Mouse (Mus musculus) kidney, adult 9 months (tissue): ENCODE measurements around the gene Cald1.

Experiments
- DNase-seq: peaks from one replicate; pipeline ENCODE4 v3.0.0; 2022

Gene Cald1

DNA sequence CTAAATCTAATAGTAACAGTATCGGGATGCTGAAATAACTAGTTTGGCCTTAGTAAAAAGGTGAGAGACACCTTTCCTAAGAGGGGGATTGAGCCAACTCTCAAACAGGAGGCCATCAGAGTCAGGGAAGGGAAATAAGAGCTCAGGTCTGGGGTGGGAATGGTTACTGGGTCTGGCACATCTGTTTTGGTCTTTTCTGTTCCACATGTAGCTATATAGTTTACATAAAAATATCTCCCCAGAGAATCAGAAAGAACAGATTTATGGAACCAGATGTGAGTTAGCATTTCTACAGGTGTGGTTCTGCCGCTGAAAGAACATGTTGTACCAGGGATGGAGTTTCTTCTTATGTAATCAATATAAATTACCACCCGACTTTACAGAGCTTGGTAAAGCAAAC, 17.1 kb downstream of the Cald1 start:
- no peak for DNase-seq

DNA sequence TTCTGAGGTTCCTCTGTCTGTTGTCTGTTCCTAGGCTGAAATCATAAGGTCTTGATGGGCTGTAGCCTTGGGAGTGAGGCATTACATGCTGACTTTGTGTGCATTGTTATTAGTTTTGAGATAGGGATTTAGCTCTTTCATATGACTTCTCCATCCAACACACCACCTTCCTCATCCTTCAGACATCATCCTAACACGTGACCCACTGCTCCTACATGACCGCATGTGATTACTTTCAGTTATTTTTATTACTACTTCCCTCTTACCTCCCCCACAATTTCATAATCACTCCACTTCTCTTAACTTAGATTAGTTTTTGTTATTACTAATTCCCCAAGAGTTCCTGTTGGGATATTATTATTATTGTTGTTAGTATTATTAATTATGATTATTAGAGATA, 21.2 kb downstream of the Cald1 start:
- DNase-seq: no peak

DNA sequence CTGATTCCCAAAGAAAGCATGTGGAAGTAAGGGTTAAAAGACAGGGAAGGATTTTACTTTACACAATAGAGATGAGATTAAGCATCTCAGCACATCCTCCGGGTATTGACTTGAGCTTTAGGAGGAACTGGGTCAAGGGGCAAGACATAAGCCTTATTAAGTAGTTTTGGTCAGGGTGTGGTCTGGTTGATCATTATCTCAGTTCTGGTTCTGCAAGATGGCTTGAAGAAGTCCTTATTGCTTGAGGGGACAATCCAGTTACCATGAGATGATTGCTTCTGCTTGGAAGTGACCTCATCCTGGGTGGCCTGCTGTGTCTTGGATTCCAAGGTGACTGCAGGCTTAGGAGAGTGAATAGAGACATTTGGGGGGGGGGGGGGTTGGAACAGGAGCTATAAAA, 21.9 kb downstream of the Cald1 start:
- DNase-seq: no peak

DNA sequence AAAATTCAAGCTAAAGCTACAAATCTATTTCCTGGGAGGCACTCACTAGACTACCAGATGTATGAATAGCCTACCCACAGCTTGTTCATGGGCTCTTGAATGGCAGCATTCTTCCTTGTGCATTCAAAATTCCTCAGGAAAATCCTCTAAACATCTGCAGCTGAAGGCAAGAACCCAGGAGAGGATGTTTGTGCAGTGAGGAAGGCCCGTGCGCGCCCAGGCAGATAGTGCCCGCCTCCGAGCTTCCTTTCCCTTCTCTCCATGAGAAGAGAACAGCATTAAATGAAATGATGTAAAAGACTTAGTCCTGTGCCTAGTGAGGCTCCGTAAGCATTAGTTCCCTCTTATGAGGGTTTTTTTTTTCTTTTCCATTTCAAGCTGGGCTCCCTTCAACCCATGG, 24.6 kb downstream of the Cald1 start:
- no peak for DNase-seq

DNA sequence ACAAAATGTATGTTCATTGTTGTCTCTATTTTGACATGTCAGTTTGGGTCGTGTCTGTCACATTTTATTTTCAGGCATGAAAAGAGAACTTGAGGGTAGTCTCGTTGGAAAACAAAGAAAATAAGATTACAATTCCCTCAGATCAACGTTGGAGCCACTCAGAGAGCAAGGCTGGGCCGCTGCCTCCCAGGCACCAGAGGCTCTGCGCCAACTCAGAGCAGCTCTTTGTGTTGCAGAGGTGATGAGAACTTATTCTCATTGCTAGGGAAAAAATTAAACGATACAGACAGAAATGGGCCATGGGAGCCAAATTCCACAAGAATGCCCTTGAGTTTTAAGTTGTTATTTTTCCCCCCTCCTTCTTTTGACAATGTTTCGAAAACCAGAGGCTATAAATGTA, 25.0 kb downstream of the Cald1 start:
- DNase-seq: no peak

DNA sequence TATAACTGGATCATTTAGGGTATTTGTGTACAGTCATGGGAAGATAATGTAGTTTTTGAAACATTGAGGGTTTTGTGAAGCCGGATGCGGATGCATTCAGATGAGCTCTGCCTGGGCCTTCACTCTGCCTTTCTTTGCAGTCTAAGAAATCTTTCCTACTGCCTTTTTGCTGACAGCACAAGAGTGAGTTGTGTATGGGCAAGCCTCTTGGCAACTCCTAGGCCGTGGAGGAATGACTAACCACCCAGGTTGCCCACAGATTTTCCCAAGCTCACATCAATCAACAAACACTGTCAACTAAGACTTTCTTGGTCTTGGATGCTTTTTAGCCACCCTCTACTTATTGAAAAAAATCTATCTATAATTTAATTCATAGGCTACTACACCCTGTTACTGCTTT, 26.2 kb downstream of the Cald1 start:
- no peak for DNase-seq

DNA sequence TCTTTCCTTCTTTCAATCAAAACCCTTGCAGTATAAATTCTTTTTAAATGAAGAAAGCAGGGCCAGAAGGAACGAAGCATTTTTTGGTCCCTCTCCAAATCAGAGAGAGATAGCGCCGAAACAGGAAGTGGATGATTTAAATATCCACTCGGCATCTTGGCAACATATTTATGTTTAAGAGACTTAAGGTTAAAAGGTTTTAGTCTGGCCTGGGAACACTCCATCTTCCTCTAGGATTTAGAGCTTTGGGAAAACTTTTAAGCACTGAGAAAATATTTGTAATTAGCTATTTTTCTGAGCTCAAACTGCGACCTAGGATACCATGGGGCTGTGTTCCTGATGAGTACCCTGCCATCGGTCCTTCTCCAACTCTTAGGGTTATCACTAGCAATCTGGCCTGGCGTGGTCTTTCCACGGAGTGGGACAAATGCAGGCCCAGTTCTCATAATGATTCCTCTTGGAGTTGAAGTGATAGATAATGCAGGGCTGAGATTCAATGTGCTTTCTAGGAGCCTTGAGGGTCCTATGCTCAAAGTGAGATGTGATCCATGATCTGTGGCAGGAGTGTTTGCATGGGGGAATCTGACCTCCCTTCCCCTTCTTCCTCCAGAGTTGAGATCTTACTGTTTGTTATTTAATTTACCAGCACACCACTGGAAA, 28.4 kb downstream of the Cald1 start:
- DNase-seq: peak; percentile 41

DNA sequence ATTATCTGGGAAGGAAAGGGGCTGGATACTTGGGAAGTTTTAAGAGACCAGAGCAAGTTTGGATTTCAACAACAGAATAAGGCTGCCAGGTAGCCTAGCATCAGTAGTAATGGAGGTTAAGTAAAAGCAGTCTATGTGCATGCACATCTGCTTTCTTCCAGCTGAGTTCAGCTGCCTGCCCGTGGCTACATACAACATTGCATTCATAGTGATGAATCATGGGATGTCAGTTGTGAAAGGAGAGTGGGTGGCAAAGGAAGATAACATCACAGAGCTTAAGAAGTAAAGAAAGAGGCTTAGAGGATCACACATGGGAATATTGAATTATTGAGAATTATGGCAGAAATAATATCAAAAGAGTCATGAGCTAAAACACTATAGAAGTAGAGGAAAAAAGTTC, 29.8 kb downstream of the Cald1 start:
- no peak for DNase-seq

DNA sequence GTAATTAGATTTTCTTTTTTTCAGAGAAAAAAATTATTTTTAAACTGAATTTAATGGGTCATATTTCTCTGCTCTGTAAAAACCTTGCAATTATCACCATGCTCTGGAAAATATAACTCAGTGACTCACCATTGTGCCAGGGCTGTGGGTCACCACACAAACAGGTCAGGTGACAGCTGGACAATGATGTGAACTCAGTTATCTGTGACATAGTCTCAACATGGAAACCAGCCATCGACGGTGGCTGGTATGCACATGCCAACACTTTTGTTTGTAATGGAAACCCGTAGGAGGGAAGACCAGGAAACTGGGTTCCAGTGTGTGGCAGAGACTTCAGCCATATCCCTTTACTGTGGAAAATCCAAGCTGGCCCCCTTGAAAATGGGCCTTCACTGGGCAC, 35.5 kb downstream of the Cald1 start:
- no peak for DNase-seq

DNA sequence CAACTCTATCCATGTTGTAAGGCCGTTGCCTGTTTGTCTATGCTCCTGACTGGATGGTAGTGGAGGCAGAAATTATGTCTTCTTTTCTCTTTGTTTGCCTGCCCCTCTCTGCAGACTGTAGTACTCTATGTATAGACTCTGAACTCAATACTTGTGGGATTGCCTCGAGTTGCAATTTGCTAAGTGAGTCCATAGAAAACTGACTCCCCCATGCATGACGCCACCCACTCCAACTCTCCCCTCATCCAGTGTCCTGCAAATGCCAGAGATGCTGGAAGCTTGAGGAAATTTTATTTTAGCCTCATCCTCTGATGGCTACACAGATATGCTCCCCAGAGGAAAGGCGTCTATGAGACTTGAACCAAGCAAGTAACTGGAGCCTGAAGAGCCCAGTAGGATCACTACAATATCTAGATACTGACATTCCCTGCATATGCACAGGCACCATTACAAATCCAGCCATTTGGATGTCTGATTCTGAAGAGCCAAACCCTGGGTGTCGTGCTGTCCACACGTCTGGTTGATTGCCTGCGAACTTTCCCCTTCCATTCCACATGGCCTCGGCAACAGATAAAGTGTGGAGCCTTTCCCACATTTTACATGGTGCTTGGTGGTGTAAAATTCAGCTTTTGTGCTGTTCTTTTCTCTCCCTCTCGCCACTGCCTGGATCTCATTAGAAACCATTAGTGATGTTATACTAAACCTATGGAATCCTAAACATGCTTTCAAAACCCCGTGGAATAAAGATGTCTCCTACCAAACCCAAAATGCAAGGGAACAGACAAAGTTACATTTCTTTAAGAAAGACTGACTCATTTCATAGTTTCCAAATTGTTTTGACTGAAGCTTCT, 39.5 kb downstream of the Cald1 start:
- no peak for DNase-seq

DNA sequence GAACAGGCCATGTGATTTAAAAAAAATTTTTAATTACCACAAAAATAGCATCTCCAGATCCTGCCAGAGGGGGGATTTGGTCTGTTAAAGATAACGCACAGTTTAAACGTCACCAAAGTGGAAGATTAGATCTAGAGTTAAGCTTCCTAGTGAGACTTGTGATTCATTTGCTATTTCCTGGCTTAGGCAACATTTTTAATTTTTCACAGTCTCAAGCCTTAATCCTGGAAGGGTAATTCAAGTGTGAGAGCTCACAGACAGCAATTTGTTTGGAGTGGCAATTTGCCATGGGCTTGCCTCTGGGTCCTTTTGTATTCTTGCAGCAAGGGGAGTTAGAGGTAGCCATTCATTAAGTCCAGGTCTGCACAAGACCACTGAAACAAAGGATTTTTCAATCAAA, 40.4 kb downstream of the Cald1 start:
- peak; percentile 75 for DNase-seq

DNA sequence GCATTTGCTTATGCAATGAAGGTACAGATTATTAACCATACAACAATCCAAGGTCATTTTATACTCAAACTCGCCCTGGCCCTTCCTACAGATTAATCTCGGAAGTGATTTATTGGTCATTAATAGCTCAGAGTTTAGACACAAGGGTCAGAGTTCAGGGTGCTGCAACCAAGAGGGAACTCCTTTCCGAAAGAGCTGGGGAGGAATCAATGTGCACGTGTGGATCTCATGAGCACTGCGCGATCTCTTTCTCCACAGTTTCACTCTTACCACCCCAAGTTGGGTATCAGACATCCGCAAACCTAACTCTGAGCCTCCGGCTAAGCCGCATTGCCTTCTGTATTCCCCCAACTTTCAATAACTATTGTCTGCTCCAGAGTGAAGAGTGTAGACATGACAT, 41.9 kb downstream of the Cald1 start:
- DNase-seq: no peak

DNA sequence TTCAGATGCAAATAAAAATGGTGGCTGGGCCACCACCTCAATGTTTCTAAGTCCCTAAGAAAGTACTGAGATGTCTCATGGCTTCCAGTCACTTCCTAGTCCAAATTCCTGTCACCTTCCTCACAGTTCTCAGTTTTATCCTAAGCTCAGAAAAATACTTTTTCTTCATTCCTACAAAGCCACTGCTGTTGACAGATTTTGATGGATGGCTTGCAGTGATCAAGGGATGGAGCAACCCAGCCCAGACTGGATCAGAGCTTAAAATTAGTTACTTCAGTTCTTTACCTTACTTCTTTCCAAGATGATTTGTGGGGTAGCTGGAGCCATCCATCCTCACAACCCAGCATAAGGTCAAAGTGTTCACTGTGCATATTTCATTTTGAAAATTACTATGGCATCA, 42.8 kb downstream of the Cald1 start:
- no peak for DNase-seq

DNA sequence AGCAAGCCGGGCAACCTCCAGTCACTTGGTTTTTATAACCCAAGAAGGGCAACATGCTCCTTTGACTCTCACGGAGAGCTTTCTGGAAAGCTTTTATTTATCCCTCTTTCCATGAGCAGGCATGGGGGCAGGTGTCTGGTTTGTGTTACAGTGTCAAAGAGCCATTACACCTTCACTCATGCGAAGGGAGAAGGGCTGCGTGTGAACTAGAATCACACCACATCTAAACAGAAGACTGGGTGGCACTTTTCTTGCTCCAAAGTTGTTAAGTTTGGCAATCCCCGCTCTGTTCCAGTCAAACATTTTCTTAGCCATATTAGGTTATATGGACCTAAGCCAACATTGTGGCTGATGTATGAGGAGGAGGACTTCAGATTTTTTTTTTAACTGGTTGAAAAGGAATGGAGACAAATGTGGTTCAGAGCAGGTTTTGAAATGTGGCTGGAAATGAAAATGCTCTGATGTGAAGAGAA, 43.8 kb downstream of the Cald1 start:
- DNase-seq: peak; percentile 24

DNA sequence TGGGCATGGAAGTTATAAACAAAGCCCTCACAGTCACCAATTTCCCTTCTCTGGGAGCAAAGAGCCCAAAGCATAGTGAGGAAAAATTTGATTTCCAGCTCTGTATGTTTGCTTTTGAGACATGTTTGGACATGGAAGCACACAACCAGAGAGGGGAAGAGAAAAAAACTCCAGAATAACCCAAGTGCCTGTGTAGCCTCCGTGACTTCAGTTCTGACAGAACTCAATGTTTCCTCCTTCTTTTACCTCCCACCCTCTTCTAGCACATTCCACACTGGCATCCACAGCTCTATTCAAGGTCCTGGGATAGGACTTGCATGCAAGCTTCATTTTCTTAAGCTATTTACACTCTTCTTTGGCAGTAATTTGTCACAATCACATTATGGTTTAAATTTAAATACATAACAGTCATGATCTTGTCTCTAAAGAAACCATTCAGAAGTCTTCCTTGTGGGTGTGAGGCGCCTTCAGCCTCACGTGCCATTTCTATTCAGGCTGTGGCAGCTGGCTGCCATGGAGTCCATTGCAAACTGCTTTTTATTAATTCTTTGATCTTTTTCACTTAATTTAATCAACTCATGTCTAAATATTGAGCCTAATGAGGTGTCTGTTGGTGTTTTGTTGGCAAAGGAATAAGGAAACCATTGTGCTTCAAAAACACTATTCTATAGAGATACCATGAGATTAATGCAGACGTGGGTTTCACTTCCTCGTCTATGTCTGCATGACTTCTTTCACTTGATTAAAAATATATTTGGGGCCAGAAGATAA, 49.9 kb downstream of the Cald1 start:
- no peak for DNase-seq

DNA sequence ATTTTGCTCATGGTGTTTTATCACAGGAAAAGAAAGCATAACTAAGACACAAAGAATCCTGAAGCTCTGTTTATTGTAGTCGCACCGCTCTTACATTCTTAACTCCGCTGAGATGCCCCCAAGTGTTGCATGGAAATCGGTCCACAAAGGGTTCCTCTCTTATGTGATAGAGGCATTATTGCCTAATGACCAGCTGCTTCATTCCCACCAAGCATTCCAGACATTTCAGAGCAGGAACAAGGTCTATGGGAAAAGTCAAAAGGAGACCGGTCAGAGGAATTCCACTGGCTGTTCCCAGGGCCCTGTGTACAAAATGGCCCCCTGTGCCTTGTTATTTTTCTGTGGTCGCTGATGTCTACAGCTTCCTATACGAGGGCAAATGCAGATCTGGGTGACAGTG, 53.0 kb downstream of the Cald1 start:
- DNase-seq: peak; percentile 20

DNA sequence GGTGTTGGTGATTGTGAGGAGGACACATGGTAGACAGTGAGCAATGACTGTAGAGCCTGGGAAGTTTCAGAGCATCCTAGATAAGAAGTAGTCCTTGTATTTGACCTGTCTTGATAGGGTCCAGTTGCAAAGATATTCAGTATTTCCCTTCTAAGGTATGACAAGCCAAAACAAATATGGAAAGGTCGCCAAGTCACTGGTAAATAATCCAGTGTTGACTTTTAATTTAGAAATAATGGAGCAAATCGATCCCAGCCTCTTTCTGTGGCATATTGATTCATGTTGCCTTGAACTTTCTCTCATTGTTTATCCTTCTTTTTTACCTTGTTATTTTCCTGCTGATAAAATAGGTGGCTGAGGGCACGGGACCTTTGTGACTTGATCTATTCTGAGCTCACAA, 57.4 kb downstream of the Cald1 start:
- DNase-seq: no peak

DNA sequence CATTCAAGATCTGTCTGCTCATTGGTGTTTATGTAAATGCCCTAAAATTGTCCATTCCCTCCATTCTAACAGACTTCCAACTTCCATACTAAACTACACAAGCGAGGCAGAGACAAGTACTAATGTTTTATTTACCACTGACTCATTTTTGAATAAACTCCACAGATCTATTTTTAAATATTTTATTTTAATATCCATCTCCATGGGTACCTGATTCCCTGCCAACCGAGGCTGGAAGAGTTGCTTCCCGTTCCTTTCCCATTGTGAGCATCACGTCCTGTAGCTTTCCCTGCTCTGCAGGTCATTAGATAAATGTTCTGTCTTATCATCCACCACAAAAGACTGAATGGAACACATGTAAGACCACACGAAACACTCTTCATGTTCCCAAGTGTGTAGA, 60.5 kb downstream of the Cald1 start:
- no peak for DNase-seq

DNA sequence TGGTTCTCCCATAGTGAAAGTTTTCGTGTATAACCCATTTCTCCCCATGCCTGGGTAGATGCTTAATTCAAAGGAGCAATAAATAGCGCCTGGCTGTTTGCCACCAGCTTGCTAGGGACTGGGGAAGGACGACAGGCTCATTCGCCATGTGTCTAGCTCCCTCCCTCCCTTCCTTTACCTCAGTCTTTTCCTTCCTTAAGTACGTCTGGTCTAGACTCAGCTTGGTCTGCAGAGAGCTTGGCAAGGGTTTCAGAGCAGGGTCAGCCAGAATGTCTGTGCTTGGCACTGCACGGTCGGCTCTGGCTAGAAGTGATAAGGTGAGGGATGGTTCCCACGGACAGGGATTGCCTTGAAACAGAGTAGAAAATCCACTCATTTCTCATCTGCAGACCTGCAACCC, 62.4 kb downstream of the Cald1 start:
- no peak for DNase-seq

DNA sequence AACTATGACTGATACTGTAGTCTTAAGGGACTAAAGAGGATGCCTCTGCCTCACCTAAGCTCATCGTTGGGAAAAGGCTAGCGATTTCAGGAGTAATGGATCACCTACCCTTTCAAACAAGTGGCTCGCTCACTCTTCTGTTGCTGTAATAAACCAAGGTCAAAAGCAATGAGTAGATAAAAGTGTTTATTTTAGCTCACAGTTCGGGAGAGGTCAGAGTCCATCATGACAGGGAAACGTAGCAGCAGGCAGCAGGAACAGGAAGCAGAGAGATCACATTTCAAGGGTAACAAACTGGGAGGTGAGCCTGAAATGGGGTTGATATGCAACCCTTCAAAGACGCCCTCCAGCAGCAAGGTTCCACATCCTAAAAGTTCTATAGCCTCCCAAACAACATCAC, 64.3 kb downstream of the Cald1 start:
- no peak for DNase-seq

DNA sequence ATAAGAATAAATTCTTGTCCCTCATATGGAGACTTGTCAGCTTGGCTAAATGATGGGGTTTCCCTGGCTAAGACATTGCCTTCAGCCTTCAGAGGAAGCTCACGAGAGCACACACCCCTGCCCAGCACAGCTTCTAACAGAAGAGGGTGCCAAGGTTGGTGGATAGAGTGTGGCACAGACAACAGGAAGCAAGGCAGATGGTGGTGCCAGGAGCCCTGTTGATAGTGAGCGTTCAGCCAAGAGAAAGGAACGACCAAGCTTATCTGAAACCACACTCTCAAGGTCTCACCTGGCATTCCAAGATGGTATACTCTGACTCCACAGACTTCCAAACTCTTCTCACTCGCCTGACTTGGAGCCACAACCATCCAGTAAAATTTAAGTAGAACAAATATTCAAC, 66.0 kb downstream of the Cald1 start:
- DNase-seq: no peak

DNA sequence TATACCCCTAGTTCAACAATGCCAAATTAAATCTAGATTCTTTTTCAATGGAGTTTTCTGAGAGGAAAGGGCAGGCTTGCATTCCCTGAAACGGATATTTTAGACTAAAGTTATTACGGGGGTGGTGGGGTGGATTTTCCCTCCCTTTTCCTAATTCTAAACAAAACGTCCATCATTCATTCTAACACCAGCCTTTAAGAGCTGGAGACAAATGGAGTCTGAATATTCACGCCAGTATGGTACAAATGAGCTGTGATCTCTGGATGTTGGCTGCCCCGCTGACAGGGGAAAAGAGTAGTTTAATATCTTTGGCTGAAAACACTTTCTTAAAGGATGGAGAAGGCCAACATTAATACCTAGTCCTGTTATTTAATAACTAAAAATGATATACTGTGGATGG, 66.4 kb downstream of the Cald1 start:
- DNase-seq: no peak

DNA sequence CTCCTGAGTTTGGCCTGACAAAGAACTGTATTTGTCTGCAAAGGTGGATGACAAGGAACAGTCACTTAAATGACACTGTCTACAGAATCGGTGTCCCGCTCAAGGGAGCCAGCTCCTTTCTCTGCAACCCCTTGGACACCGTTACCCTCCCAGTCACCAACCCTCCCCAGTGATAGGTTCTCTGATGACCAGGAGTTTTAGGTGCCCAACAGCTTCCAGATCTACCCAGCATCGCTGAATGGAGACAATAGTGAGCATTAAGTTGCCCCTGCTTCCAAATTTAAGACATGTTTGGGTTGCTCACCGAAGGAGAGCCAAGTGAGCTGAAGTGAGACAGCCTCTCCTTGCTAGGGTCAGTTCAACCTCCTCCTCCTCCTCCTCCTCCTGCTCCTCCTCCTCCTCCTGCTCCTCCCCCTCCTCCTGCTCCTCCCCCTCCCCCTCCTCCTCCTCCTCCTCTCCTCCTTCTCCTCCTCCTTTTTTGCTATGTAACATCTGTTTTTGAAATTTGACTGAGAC, 70.5 kb downstream of the Cald1 start:
- no peak for DNase-seq

DNA sequence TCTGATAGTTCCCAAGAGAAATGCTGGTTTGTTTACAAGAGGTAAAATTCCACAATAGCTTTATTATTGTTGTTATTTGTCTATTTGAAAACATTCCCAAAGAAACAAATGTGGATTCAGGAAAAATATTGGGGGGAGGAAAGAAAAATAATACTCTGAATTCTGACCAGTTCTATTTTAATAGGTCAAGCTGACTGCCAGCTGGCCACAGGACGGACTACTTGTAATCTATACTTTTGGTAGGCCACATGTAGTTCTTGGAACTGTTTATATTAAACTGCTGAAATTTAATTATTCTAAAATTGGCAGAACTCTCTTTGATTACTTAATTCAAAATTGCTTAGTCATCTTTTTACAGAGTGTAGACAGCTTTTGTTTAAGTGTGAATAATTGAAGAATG, 73.1 kb downstream of the Cald1 start:
- DNase-seq: no peak
